Mouse (Mus musculus): ENCODE measurements around the gene Pdgfb.

Gene Pdgfb

GRCm38 (mm10) chr15:80014321-80015210 is at the start of gene Pdgfb:
Gene Pdgfb, minus strand, starts transcription at chr15:80014977.
- no peak for DNase-seq (ENCODE audit: low read depth)

DNA sequence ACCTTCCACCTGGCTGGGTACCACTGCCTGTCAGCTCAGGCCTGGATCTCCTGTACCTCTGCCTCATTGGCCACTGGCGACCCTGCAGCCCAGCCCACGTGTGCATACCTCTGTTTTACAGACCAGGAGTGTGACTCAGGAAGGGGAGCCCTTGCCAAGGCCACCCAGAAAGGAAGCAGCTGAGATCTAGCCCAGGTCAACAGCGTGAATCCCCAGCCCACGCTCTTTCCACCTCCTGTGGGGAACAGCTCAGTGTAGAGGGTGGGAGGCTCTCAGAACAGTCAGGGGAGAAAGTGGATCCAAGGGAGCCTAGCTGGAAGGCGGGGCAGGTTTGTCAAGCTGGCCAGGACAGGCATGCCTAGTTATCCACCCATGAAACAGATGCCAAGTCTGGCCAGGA is 48.0 kb upstream of the Pdgfb start:
- DNase-seq (ENCODE audit: low read depth), result no peak

GRCm38 (mm10) chr15:80062339-80062738 is 47.6 kb upstream of the Pdgfb start:
- no peak for DNase-seq (ENCODE audit: low read depth)

GRCm38 (mm10) chr15:80061071-80061550 is 46.3 kb upstream of the Pdgfb start:
- DNase-seq (ENCODE audit: low read depth), result no peak

- DNase-seq (ENCODE audit: low read depth), result no peak
These were observed 45.7 kb upstream of the Pdgfb start for GRCm38 (mm10) chr15:80060356-80061070.

DNA sequence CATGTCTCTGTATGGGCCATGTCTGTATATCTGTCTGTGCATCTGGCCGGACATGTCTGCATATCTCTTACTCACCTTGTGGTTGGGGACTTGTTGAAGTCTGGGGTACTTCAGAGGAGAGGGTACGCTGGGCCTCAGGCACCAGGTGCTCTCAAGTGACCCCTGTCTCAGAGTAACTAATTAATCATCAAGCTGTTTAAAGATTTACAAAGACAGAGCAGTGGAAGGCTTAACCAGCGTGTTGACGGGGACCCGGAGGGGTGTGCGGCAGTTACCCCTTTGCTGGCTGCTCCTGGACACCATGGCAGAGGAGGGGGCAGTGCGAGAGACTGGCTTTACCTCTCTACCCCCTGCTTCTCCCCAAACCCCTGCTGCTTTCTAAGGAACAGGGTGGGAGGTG is 44.8 kb upstream of the Pdgfb start:
- no peak for DNase-seq (ENCODE audit: low read depth)

DNA sequence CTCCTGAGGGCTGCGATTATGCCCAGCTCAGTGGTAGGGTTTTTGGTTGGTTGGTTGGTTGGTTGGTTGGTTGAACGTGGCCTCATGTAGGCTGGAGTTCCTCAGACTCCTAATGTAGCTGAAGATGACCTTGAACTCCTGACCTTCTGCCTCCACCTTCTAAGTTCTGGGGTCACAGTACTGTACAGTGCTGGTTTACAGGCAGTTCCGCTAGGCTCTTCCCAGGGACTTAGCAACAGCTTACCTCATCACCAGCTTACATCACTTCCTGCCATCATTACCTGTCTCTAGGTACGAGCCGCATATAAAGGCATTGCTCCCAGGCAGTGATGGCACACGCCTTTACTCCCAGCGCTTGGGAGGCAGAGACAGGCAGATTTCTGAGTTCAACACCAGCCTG is 43.4 kb upstream of the Pdgfb start:
- DNase-seq (ENCODE audit: low read depth), result no peak

DNA sequence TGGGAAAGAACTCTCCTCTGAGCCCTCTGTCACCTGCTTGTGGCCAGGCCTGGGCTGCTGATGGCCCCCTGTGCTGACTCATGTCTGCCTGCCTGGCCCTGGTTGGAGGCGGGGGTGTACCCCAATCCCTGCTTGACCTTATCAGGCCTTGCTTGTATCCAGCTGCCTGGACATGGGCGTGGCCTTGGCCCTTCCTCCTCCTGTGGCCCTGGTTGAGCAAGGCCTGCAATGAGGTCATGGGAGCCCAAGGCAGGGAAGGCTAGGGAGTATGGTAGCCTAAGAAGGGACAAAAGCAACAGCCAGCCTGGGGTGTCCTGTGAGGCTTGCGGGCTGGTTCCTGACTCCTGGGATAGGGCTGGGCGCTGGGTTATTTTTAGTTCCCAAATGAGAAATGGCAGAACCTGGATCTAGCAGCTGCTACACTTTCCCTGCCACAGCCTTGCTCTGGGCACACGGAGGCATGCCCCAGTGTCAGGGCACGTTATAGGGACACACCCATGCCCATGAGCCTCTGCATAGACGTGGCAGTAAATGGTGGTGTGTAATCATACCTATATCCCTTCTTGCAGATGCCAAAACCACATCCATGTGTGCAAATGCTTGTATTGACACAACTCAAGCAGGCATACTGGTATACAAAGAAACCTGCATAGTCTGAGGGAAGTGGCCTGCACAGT is 39.4 kb upstream of the Pdgfb start:
- no peak for DNase-seq (ENCODE audit: low read depth)

GRCm38 (mm10) chr15:80053381-80054033 is 38.7 kb upstream of the Pdgfb start:
- no peak for DNase-seq (ENCODE audit: low read depth)

GRCm38 (mm10) chr15:80051782-80052181 is 37.0 kb upstream of the Pdgfb start:
- DNase-seq (ENCODE audit: low read depth), result no peak

GRCm38 (mm10) chr15:80051092-80051761 is 36.5 kb upstream of the Pdgfb start:
- DNase-seq (ENCODE audit: low read depth), result no peak

GRCm38 (mm10) chr15:80050093-80050492 is 35.3 kb upstream of the Pdgfb start:
- no peak for DNase-seq (ENCODE audit: low read depth)

GRCm38 (mm10) chr15:80047973-80048372 is 33.2 kb upstream of the Pdgfb start:
- DNase-seq (ENCODE audit: low read depth), result no peak

GRCm38 (mm10) chr15:80047242-80047641 is 32.5 kb upstream of the Pdgfb start:
- no peak for DNase-seq (ENCODE audit: low read depth)

- no peak for DNase-seq (ENCODE audit: low read depth)
These were observed 31.0 kb upstream of the Pdgfb start for GRCm38 (mm10) chr15:80045749-80046148.

DNA sequence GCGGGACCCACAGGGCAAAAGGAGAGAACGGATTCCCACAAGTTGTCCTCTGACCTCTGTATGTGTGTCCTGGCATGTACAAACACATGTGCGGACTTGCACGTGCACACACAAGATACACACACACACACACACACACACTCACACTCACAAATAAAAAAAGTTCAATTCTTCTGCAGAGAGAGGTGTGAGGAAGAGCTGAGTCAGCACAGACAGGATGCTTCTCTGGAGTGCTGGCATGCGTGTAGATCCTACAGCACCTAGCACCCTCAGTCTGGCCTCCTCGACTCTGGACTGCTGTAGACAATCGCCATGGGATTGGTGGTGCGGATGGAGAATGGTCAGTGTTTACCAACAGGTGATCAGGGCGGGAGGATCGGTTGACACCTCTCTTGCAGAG is 29.5 kb upstream of the Pdgfb start:
- DNase-seq (ENCODE audit: low read depth), result no peak

DNA sequence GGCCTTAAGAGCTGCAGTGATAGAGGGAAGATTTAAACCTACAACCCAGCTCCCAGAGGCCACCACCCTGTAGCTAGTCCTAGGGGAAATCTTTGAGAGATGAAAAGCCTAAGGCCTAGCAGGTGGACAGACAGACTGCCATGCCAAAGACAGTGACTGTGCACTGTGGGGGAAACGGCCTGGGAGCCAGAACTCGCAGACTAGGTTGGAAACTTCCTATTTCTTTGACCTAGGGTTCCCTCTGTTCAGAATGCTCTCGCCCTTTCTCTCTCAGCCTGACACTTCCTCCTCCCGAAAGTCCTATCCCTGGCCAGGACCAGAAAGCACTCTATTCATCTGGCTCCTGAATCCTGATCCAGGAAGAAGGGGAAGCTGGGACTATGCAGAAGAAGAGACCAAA is 27.4 kb upstream of the Pdgfb start:
- DNase-seq (ENCODE audit: low read depth), result no peak

DNA sequence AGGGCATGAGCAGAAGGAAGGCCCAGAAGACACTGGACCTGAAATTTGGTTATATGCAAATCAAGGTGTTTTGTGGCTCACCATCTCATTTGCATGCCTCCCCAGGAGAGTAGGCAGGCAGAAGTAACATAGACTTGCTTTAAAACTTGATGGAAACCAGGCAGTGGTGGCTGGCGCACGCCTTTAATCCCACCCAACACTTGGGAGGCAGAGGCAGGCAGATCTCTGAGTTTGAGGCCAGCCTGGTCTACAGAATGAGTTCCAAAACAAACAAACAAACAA is 23.3 kb upstream of the Pdgfb start:
- no peak for DNase-seq (ENCODE audit: low read depth)

- DNase-seq (ENCODE audit: low read depth), result no peak
These were observed 22.7 kb upstream of the Pdgfb start for GRCm38 (mm10) chr15:80037255-80038109.

GRCm38 (mm10) chr15:80035341-80035885 is 20.6 kb upstream of the Pdgfb start:
- no peak for DNase-seq (ENCODE audit: low read depth)

GRCm38 (mm10) chr15:80034913-80035312 is 20.1 kb upstream of the Pdgfb start:
- DNase-seq (ENCODE audit: low read depth), result no peak

Measured in c-Kit-positive CD71-negative TER-119-negative erythroid progenitor cells, embryonic 14.5 days (primary cell).